Mouse (Mus musculus): ENCODE results near the gene Luc7l3.

GRCm38 (mm10) chr11:94314098-94314652 is 7.6 kb downstream of the Luc7l3 start:
- TF ChIP-seq CTCF (IDR thresholded peaks at IDR 0.05; ENCODE audit: low read depth, low read length) (no peak), GATA1 (IDR thresholded peaks at IDR 0.05; ENCODE audit: borderline replicate concordance, low read length) (no peak), TAL1 (conservative IDR thresholded peaks at IDR 0.05; ENCODE audit: low read depth, low read length) (no peak), POLR2AphosphoS5 (IDR thresholded peaks at IDR 0.05; ENCODE audit: insufficient replicate concordance, low read depth, low read length) (no peak)

Data from G1E (cell line).